Comparison of ENCODE assay signal across 9 mouse cellular contexts in the genomic region with DNA sequence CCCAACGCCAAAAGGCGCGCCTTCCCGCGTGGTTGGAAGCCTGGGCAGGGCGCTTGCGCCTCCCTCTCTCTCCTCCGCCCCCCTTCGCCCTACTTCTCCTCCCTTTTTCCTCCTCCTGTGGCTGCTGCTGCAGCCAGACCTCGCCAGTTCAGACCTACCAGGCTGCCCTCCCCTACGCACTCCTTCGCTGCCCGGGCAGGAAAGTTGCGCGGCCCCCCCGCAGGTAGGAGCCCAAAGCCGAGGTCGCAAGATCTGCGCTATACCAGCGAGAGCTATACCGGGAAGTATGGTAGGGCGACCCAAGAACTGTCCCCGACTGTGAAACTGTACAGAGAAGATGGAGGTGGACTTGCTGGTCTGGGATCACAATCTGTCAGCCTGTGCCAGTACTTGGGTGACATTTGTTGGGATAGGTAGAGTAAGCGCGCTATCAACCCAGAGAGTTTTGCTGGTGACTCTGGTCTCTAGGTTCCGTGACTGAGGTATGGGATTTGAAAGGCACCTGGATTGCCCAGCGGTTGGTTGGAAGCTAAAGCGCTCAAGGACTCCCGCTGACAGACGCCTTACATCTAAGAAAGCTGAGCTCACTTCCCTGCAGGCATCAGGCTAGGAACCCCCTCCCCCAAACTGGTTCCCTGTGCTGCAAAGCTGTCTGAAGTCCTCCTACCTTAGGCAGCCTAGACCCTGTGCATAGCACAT. TPM values are rescaled to one million over a fixed set of nuclear protein-coding genes. Genes with fewer than 3 reads are reported as not detected.
A peak's percentile ranks its signal among the peaks of the same experiment; 100 is the strongest.
DNase-seq lines count a peak whose midpoint lies in the region; ATAC-seq and TF ChIP-seq lines count a peak whose summit lies in the region.
"Had no signal": no experiment of that assay in that cellular context is flagged by ENCODE, and none has a peak within 500 bp of the region (broad histone marks: within the 10 kb centered on the region; RNA-seq: fewer than 3 reads in every experiment).

A gene (plus strand): TSS at position 103 of the 699 bp plus-strand sequence.

- no peak within 1 kb of the TSS for H3K27ac ChIP-seq in ES-E14 (ENCODE audit: insufficient read depth, low read depth, low read length, poor library complexity, severe bottlenecking)
- H3K27ac ChIP-seq in small intestine, adult 2 months (ENCODE audit: insufficient read depth, low read depth, low read length), result no peak within 1 kb of the TSS

- peaks cover 0 to 5% of the 10 kb centered on the region in 2 experiments; a peak in 1 of 4 replicates for H3K4me1 ChIP-seq in ES-E14 (ENCODE audit: control insufficient read depth in 2 of 2, insufficient read depth in 2 of 2, low read length in 2 of 2, poor library complexity in 1 of 2)
- H3K4me1 ChIP-seq in small intestine, adult 2 months (ENCODE audit: control insufficient read depth, insufficient read depth, insufficient read length, low read length), result no peaks in the 10 kb centered on the region

- no peaks in the 10 kb centered on the region for H3K36me3 ChIP-seq in ES-E14 (ENCODE audit: control insufficient read depth, insufficient read depth, low read length, poor library complexity, severe bottlenecking)
- no peaks in the 10 kb centered on the region for H3K36me3 ChIP-seq in small intestine, adult 2 months (ENCODE audit: control insufficient read depth, insufficient read depth, low read length)

- no peak for TF ChIP-seq CTCF in brain, embryonic 14.5 days (IDR thresholded peaks at IDR 0.05; ENCODE audit: borderline replicate concordance, extremely low read depth, insufficient read depth, insufficient read length)
- no peak for TF ChIP-seq CTCF in small intestine, adult 2 months (IDR thresholded peaks at IDR 0.05; ENCODE audit: extremely low read depth, insufficient read length, insufficient replicate concordance, low read depth, low read length)

- 2% methylated on average over 30 of the region's 30 CpGs for WGBS in small intestine, adult 2 months

- in situ Hi-C loops in ES-E14 (cut with MboI; ENCODE audit: low sequenced_read_pairs in 2 of 2, unreplicated experiment in 2 of 2), result no loop called here

- no peaks in the 10 kb centered on the region for H3K9me3 ChIP-seq in ES-E14 (ENCODE audit: control insufficient read depth, insufficient read depth, low read depth, low read length)

- peak; percentile 52 for DNase-seq in ES-E14 (ENCODE audit: low read depth, low spot score)
- DNase-seq in brain, embryonic 14.5 days (ENCODE audit: low read depth), result peak; percentile 41
- DNase-seq in gastrocnemius, postnatal 4 days (ENCODE audit: low spot score in 2 of 2), result peak in 1 of 2 experiments; percentile 18
- DNase-seq in hindlimb bud, embryonic 11.5 days (ENCODE audit: extremely low spot score, low read depth, low spot score), result peak; percentile 16
- DNase-seq in left cerebral cortex, postnatal 25 days (ENCODE audit: low spot score in 2 of 2), result peak; percentile 16 to 21
- no peak for DNase-seq in spleen, postnatal 4 days (ENCODE audit: low spot score in 2 of 2)

- ATAC-seq in megakaryocyte progenitor cell, adult 5-6 weeks (replicated peaks; ENCODE audit: poor library complexity), result 0 out of 2 replicates have a peak, but pooled peaks have one; percentile 17

- H3K27me3 ChIP-seq in small intestine, adult 2 months (ENCODE audit: control insufficient read depth, insufficient read depth, low read length), result no peaks in the 10 kb centered on the region

- no peak for TF ChIP-seq POLR2A in brain, embryonic 14.5 days (IDR thresholded peaks at IDR 0.05; ENCODE audit: borderline replicate concordance, extremely low read depth, insufficient read depth, insufficient read length, poor library complexity, severe bottlenecking)
- no peak for TF ChIP-seq POLR2A in small intestine, adult 2 months (IDR thresholded peaks at IDR 0.05; ENCODE audit: low read depth, low read length)

- peak within 1 kb of the TSS; percentile 62 for H3K9ac ChIP-seq in ES-E14 (ENCODE audit: insufficient read depth, low read depth, low read length, poor library complexity, severe bottlenecking)

- peak within 1 kb of the TSS; percentile 61 to 71 for H3K4me3 ChIP-seq in ES-E14 (ENCODE audit: insufficient read depth in 1 of 2, low read depth in 1 of 2, low read length in 2 of 2, poor library complexity in 1 of 2, severe bottlenecking in 1 of 2)
- H3K4me3 ChIP-seq in small intestine, adult 2 months (ENCODE audit: low read depth, low read length), result peak within 1 kb of the TSS; percentile 46
- H3K4me3 ChIP-seq: myocyte had no signal

- intact Hi-C loops in left cerebral cortex, postnatal 25 days (cut with DNase I), result no loop called here

TF ChIP-seq in ES-E14, 5 proteins besides CTCF, POLR2A, EP300 and RAD21:
- TF ChIP-seq MAFK (IDR thresholded peaks at IDR 0.05; ENCODE audit: insufficient read depth, low read depth, low read length) (no peak), ZC3H11A (IDR thresholded peaks at IDR 0.05; ENCODE audit: borderline replicate concordance, low read depth, low read length) (no peak), ZNF384 (IDR thresholded peaks at IDR 0.05; ENCODE audit: low read depth, low read length) (no peak), CHD2 (IDR thresholded peaks at IDR 0.05; ENCODE audit: low read depth, low read length) (no peak), HCFC1 (IDR thresholded peaks at IDR 0.05; ENCODE audit: borderline replicate concordance, insufficient read depth, low read length) (no peak)
TF ChIP-seq in ES-E14: peak in this region for 0.

RNA-seq across cellular contexts. Expression of the gene that starts here (rescaled TPM):
- total RNA-seq in ES-E14 (2012; rRNA removed), result 2.4 and 5.8 TPM in 2 replicates
- 4.6 and 6.0 TPM in 2 replicates for polyA plus RNA-seq in brain, embryonic 14.5 days (2012; rRNA removed)
- 10 to 100 TPM; 22.3 to 32.4 TPM for total RNA-seq in gastrocnemius, postnatal 4 days (2021)
- total RNA-seq in left cerebral cortex, postnatal 25 days (2021), result 1 to 10 TPM; 6.5 to 8.1 TPM
- not detected in 2 replicates for total RNA-seq in megakaryocyte progenitor cell, adult 5-6 weeks (2015)
- total RNA-seq in megakaryocyte progenitor cell, adult 5-6 weeks (2017), result not detected in 2 replicates
- 9.6 and 11.6 TPM in 2 replicates for polyA plus RNA-seq in small intestine, adult 2 months (2012; rRNA removed)

Comparison
In these comparisons a context has a peak if more than half of its experiments do, and no peak if none do; other contexts are left out.
1. Peak in ATAC-seq in megakaryocyte progenitor cell, adult 5-6 weeks; RNA of the gene not detected or under 1 TPM.
2. DNase-seq: peak in ES-E14 (single experiment), brain, embryonic 14.5 days (single experiment), hindlimb bud, embryonic 11.5 days (single experiment) and left cerebral cortex, postnatal 25 days (2 of 2); none in spleen, postnatal 4 days (0 of 2).